Mouse (Mus musculus): Measurements from ENCODE around the gene Ppm1l.

The Ppm1l gene

GRCm38 (mm10) chr3:69490981-69491681, 174.5 kb downstream of the Ppm1l start:
- peak; percentile 66 for DNase-seq (ENCODE audit: low spot score)

GRCm38 (mm10) chr3:69494233-69495010, 177.8 kb downstream of the Ppm1l start:
- no peak for DNase-seq (ENCODE audit: low spot score)

GRCm38 (mm10) chr3:69497178-69497577, 180.5 kb downstream of the Ppm1l start:
- no peak for DNase-seq (ENCODE audit: low spot score)

- no peak for DNase-seq (ENCODE audit: low spot score)
Measured at GRCm38 (mm10) chr3:69502009-69502408, 185.3 kb downstream of the Ppm1l start.

- DNase-seq (ENCODE audit: low spot score): no peak
Measured at GRCm38 (mm10) chr3:69502527-69502926, 185.9 kb downstream of the Ppm1l start.

- DNase-seq (ENCODE audit: low spot score): no peak
Measured at GRCm38 (mm10) chr3:69505090-69505489, 188.4 kb downstream of the Ppm1l start.

- DNase-seq (ENCODE audit: low spot score): no peak
Measured at GRCm38 (mm10) chr3:69506352-69506751, 189.7 kb downstream of the Ppm1l start.

- no peak for DNase-seq (ENCODE audit: low spot score)
Measured at GRCm38 (mm10) chr3:69509411-69509952, 192.8 kb downstream of the Ppm1l start.

- no peak for DNase-seq (ENCODE audit: low spot score)
Measured at GRCm38 (mm10) chr3:69511881-69512280, 195.2 kb downstream of the Ppm1l start.

- DNase-seq (ENCODE audit: low spot score): no peak
Measured at GRCm38 (mm10) chr3:69512402-69512801, 195.7 kb downstream of the Ppm1l start.

GRCm38 (mm10) chr3:69515730-69516350, 199.2 kb downstream of the Ppm1l start:
- DNase-seq (ENCODE audit: low spot score): no peak

- DNase-seq (ENCODE audit: low spot score): no peak
Measured at GRCm38 (mm10) chr3:69519188-69519587, 202.5 kb downstream of the Ppm1l start.

- DNase-seq (ENCODE audit: low spot score): no peak
Measured at GRCm38 (mm10) chr3:69519789-69520558, 203.3 kb downstream of the Ppm1l start.

- DNase-seq (ENCODE audit: low spot score): no peak
Measured at GRCm38 (mm10) chr3:69522270-69522669, 205.6 kb downstream of the Ppm1l start.

- no peak for DNase-seq (ENCODE audit: low spot score)
Measured at GRCm38 (mm10) chr3:69524356-69525071, 207.9 kb downstream of the Ppm1l start.

- no peak for DNase-seq (ENCODE audit: low spot score)
Measured at GRCm38 (mm10) chr3:69525072-69525529, 208.4 kb downstream of the Ppm1l start.

- DNase-seq (ENCODE audit: low spot score): no peak
Measured at GRCm38 (mm10) chr3:69527384-69527783, 210.7 kb downstream of the Ppm1l start.

GRCm38 (mm10) chr3:69529576-69529975, 212.9 kb downstream of the Ppm1l start:
- DNase-seq (ENCODE audit: low spot score): no peak

- no peak for DNase-seq (ENCODE audit: low spot score)
Measured at GRCm38 (mm10) chr3:69531511-69531910, 214.8 kb downstream of the Ppm1l start.

GRCm38 (mm10) chr3:69532687-69533086, 216.0 kb downstream of the Ppm1l start:
- DNase-seq (ENCODE audit: low spot score): no peak

- no peak for DNase-seq (ENCODE audit: low spot score)
Measured at GRCm38 (mm10) chr3:69535486-69535885, 218.8 kb downstream of the Ppm1l start.

Data from ovary, postnatal 36 days (tissue).